Mouse (Mus musculus) bone marrow macrophage, adult 2 months (primary cell): ENCODE measurements at regions not wholly inside any gene's neighbourhood (a gene's known extent, or its start where the extent isn't known, plus 50 kb on each side); places are given as distances from the start of the nearest gene placed in this dataset.

Source experiments
- CTCF ChIP-seq: IDR thresholded peaks from 2 replicates; pipeline ENCODE4 v1.5.1; 2012; ENCODE audit warnings: low read depth, mild to moderate bottlenecking, low read length, moderate library complexity
- POLR2A ChIP-seq: IDR thresholded peaks from 2 replicates; pipeline ENCODE4 v1.6.1; 2012; ENCODE audit warnings: mild to moderate bottlenecking, low read depth, low read length, borderline replicate concordance

GRCm38 (mm10) chr6:99924181-99924580 lies 198.0 kb upstream of the Prok2 start:
- TF ChIP-seq POLR2A (no peak), CTCF (no peak)
